Mouse (Mus musculus) natural killer cell, adult 2 months (primary cell): ENCODE measurements around the gene Cdk17.
"Not testable (repeated sequence)": the region's sequence is repeated elsewhere in the genome, so short reads cannot be mapped to it uniquely, and the experiment has no call there.

Source experiments
- DNase-seq, 2 experiments: peaks; one replicate each; pipeline ENCODE4 v3.0.0; 2022; ENCODE audit warnings: low spot score in 2 of 2

The Cdk17 gene

DNA sequence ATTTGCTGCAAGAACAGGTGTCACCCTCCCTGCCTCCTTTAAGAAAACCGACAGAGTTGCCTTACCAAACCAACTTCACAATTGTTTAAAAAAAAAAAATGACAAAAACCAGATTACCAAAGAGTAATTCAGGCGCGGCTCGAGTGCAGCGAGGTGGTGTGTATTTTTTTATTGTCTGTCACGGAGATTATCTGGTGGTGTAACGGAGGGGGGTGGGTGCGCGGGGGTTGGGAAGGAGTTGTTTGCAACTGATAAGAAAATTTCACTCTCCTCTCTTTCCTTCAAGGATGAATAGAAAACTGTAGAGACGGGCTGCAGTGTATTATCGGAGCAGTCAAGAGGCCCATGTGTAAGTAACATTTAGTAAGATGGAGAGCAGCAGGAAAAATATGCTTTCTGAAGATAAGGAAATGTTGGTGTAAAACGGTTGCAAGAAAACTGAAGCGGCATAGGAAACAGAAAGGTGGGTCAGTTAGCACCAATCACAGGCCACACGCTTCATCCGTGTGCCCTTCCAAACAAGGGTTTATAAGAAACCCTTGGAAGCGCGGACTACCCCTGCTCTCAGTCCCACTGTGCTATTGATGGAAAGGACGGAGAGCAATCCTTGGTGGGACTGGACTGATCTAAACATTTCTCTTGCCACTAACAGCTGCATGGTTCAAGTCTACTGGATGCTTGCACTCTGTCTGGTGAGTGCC is 17.2 kb upstream of the Cdk17 start:
- DNase-seq = no peak

DNA sequence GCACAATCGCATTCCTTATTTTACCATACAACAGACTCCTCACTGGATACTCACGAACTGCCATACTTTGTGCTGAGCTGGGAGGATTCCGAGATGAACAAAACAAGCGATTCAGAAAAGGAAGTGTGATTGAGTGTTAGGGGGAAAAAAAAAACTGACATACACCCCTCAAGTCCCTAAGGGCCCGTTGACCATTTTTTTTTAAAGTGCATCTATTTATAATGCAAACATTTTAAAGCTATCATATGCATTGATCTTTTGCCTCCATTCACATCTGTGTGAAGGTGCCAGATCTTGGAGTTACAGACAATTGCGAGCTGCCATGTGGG is 16.7 kb upstream of the Cdk17 start:
- no peak for DNase-seq

DNA sequence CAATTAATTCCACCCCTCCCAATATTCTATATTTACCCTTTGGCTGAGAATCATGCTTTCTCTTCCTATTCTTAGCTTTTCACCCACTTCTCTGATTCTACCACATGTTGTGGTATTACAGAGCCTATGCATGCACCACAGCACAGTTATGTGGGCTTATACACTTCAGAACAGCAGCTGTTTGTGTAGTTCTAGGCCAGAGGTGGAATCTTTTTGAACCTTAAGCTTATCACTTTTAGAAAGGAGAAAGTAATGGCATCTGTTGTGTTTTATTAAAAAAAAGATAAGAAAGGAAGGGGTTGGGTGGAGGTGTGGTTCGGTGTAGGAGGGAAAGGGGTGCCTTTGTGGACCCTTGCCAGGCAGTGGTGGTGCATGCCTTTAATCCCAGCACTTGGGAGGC is 16.1 kb upstream of the Cdk17 start:
- DNase-seq = no peak

GRCm38 (mm10) chr10:93145088-93145487 is 15.6 kb upstream of the Cdk17 start:
- peak in 1 of 2 experiments; percentile 50 for DNase-seq

GRCm38 (mm10) chr10:93146601-93147000 is 14.1 kb upstream of the Cdk17 start:
- DNase-seq = no peak

DNA sequence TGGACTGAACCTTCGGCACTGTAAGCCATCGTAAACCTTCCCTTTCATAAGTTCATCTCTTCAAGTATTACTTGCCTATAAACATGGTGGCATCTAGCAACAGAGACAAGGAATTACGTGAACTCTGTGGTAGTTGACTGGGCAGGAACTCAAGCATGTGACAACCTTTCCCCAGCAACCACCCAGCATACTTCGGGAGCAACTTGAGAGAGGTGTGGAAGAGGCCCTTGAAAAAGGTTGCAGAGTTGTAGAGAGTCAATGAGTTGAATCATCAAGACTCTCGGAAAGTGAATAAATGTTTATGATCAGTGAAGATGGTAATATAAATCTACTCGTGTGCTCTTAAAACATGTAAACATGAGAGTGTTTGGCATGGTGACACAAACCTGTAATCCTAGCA is 13.0 kb upstream of the Cdk17 start:
- no peak for DNase-seq

DNA sequence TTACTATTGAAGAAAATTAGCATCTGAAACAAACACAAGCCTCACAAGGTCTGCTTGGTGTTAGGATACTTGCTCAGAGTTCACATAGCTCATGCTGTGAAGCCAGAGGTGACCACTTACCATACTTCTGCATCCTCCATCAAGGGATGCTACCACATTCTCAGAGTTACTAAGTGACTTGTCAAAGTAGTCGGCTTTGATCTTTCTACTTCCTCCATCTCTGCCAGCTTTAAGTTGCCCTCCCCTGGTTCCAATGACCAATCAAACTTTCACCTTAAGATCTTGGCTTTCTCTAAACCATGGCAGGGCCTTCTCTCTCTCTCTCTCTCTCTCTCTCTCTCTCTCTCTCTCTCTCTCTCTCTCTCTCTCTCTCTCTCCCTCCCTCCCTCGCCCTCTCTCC is 11.1 kb upstream of the Cdk17 start:
- DNase-seq = no peak

DNA sequence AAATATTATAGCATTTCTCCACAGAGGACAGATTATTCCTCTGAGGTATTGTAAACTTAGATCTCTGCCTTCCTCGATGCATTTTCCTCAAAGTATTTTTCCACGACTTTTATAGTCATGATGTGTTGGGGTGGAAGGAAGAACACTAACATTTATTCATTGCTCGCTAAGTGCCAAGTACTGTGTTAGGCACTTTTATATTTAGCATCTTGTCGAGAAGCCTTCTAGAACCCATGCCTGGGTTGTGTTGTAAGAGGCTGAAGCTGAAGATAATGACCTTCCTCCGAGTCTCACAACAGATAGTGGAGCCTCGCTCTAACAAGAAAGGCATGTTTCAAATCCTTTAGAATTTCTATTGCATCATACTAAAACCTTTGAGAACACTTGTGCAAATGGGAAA is 8.9 kb upstream of the Cdk17 start:
- no peak for DNase-seq

DNA sequence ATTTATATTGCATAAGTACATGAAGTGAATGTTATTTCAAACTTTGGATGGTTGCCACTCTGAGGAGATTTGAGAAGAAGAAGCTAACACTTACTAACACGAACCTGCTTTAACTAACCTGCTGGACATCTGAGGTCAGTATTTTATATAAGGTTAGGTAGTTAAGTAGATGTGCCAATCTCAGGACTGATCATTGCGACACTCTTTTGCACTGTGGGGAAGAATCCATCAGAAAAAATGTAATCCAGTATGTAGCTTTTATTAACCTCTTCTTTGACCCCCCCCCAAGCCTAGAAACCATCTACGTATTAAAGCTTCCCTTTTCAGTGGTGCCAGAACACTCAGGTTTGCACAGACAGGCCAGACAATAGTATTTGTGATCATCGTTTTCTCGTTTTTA is 8.0 kb upstream of the Cdk17 start:
- DNase-seq = no peak

DNA sequence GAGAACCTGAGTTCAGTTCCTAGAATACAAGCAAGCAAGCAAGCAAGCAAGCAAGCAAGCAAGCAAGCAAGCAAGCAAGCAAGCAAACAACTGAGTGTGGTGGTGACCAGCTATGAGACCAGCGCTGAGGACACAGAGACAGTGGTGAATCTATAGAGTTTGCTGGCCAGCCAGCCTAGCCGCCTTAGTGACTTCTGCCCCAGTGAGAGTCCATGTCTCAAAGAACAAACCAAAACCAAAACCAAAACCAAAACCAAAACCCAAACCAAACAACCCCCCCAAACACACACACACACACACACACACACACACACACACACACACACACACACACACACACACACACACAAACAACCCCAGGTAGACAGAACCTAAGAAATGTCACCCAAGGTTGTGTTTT is 7.3 kb upstream of the Cdk17 start:
- not testable (repeated sequence) for DNase-seq

DNA sequence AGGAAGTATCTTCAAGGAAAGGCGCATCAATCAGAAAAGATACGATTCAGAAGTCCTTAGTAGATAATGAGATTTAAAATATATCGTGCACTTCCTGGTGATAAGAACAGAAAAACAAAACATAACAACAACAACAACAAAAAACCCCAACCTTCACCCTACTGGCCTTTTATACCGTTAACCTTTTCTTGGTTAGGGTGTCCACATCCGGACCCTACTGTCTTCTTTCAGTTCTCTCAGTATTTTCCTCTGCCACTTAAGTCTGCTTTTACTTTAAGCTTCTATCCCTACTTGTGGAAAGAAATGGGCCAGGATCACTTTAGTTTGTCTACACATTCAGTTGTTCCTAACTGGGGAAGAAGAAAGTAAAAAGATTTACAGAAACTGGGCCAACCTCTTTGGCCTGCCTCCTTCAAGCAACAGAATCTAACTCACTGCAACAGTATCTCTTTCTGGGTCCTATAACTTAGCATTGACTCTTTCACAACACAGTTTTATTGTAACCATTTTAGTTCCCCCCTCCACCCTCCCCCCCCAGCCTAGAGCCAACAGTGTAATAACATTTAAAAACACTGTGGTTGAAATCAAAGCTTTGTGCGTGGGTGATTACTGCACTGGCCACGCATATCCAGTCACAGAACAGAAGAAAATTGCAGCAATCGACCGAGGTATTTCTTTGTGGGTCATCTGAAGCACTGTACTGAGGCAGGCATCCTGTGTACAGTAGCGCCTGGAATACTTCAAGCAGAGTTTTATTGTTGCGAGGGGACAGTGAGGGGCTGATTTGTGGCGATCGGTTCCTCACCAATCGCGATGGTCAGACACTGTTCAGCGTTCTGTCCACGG is 801 bp upstream of the Cdk17 start:
- no peak for DNase-seq

DNA sequence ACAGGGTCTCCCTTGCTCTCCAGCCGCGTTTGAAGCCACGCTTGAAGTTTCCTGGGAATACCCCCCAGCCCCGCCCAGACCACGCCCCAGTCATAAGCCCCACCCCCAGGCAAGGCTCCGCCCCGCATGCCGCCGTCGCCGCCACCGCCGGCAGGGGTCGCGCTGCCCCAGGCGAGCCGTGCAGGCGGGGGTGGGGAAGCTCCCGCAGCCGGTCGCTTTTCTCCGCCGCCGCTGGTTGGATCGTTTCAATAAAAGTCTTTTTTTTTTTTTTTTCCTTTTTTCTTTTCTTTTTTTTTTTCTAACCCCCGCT is 223 bp upstream of the Cdk17 start:
- no peak for DNase-seq

DNA sequence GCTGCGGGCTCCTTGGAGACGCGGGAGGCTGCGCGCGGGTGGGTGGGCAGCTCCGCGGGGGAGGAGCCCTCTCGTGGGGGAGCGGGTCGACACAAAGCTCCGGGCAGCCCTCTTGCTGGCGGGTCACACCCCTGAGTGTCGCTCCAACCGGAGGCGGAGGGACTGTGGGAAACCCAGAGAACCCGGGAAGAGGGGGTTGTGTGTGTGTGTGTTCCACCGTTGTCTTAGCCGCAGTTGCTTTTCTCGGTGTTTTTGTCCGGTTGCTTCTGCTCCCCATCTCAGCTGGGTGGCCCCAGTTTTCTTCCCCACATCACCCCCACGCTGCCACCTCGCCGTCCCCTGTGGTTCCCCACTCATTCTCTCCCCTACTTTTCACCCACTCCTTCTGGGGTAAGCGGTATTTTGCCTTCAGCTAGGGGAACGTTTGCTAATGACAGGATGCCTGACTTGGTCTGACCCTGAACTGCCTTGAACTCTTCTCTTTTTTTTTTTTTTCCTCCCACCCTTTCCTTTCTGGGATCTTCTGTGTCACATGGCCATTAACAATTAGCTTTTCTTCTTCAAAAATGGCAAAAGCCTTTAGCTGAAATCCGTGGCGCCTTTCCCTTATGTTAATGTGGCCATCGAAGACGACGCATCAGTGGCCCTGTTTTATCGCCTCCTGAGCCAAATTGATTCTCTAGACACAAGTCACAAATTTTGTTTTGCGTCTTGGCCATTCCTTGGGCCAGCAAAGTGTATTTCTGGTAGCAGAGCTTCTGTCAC is 1.0 kb downstream of the Cdk17 start:
- DNase-seq = no peak

DNA sequence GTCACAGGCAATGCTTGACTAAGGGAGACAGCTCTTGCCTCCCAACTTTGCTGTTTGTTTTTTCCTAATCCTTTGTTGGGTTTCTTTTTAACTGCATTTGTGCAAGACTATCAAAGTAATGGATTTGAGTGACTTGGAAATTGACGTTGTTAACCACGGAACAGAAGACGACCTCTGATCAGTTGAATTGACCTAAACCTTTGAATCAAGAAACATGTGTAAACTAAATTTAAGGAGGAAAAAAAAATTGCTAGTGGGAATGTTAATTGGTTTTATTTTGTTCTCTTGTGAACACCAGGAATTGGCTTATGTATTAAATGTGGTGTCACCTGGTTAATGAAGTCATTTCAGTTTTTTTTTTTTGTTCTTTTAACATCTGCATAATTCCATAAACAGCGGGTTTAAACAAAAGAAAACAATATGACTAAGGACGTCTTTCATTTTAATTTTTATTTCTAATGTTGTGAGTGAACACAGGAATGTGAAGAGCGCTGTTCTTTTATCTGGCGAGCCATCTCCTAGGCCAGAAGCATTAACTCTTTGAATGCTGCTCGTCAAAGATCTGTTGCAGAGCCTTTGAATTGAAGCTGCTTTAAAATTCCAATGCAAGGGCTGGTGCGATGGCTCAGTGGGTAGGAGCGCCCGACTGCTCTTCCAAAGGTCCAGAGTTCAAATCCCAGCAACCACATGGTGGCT is 1.7 kb downstream of the Cdk17 start:
- no peak for DNase-seq

GRCm38 (mm10) chr10:93162972-93163660 is 2.4 kb downstream of the Cdk17 start:
- no peak for DNase-seq

DNA sequence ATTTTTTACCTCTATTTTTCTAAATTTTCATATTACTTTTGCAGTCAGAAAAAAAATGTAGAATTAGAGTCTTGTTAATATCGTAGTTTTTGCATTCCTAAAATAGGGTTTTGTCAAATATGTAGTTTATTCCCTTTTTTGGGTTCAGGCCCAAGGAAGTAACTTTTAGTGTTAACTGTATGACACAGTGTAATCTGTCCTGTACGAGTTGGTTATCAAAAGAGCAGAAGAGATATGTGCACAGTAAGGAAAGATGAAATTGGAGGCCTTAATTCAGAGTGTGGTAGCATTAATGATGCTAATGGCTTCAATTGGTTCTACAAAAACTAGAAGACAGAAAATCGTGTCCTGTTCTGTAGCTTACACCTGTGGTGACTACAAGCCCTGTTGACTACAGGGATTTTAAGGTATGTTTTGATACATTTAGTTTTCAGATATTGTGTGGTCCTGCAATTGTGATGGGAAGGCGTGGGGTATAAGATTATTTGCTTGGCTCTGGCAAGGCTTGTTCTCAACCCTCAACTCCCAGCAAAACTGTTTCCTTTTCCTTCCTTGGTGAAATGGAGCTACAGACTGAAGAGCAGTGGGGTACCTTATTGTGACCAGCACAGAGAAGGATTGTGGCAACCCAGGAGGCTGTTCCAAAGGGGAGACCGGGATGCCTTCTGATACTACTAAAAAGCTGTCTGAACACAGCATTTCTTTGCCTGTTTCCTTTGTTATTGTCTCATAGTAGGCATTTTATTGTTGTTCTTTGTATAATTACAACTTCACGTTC is 3.2 kb downstream of the Cdk17 start:
- DNase-seq = no peak

GRCm38 (mm10) chr10:93165416-93166381 is 5.0 kb downstream of the Cdk17 start:
- DNase-seq = peak; percentile 39 to 58

- DNase-seq = no peak
Observed at GRCm38 (mm10) chr10:93166382-93166769, 5.7 kb downstream of the Cdk17 start.

DNA sequence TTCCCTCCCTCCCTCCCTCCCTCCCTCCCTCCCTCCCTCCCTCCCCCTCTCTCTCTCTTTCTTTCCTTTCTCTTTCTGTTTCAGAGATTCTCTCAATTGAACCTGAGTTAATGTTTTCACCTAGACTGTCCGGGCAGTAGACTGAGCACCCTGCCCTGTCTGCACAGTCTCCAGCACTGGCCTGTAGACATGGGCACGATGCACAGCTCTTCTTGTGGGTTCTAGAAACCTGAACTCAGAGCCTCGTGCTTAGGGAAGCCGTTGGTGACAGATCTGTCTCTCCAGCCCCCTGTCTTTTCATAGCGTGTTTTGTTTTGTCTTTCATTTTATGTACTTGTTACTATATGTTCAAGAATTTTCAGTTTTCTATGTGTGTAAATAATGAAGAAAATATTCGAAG is 6.6 kb downstream of the Cdk17 start:
- DNase-seq = no peak

GRCm38 (mm10) chr10:93168067-93168466 is 7.4 kb downstream of the Cdk17 start:
- DNase-seq = no peak
